Mouse (Mus musculus): ENCODE measurements around the gene Lrfn3.

The Lrfn3 gene

DNA sequence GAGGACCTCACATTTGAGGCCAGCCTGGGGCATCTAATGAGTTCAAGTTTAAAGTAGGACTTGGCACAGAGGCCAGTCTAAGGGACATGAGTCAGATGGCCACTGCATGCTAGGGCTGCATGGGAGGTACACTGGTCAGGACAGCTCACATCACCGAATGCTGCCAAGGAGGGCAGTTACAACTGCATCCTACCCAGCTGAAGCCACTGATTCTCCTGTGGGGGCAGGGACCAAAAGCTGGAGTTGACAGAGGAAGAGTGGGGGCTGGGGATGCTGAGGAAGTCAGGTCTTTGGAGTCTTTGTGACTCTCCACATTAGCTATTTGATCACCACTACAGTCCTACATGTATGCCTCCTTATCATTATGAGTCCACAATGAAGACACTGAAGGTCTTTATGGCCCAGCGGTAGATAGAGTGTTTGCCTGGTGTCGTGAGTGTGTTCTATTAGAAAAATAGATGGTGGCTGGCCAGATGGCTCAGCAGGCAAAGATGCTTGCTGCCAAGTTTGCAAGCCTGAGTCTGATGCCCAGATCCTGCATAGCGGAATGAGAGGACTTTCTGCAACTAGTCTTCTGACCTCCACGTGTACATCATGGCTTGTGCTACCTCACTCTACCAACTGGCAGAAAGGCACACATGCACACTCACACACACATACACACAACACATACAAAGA lies 23.0 kb downstream of the Lrfn3 start:
- no peak for DNase-seq

DNA sequence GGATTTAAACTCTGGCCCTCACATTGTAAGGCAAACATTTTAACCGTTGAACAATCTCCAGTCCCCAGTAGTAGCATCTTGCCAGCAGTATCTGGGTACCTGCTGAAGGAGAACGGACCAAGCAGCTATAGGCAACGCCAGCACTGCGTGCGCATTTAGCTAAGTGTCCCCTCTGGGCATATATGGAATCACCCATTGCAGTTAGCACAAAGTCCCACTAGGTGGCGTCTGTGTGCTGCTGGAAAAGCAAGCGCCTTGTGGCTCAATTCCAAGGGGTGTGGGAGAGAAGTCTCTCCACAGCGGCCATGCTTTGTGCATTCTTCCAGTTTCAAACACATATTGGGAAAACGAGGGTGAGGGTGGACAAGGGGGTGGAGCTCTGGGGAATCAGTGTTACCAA lies 26.2 kb downstream of the Lrfn3 start:
- peak in 1 of 2 experiments; percentile 56 for DNase-seq

DNA sequence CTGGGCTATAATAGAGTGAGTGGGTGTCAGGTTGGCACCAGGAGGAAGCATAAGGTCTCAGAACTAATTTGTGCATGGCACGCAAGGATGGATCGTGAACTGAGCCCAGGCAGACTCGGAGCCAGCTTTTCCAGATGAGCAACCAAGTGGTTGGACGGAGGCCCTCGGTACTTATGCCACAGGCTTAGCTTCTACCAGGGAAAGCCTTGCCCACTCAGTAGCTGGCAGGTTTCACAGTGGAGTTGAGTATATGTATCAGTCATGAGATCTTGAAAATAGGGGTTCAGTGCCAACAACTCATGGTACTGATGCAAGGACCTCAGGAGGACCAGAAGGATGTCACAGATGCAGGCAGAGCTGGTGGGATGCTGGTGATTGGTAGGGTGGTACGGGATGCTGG lies 26.9 kb downstream of the Lrfn3 start:
- DNase-seq, result no peak

DNA sequence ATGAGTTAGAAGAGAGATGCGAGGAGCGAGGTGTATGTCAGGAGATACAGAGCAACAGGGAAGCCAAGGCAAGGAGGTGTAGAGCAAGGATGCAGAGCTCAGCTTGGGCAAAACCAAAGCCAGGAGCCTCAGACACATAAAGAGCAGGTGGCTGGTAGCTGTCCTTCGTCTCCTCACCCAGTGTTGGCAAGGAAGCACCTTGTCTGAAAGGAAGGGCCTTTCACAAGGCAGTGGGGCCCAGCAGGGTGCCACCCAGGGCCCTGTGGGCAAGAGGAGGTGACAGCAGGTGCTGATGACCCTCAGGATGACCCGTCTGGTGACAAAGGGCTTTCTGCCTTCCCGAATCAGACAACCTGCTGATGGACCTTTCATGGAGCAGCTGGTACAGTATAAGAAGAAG lies 28.0 kb downstream of the Lrfn3 start:
- no peak for DNase-seq

DNA sequence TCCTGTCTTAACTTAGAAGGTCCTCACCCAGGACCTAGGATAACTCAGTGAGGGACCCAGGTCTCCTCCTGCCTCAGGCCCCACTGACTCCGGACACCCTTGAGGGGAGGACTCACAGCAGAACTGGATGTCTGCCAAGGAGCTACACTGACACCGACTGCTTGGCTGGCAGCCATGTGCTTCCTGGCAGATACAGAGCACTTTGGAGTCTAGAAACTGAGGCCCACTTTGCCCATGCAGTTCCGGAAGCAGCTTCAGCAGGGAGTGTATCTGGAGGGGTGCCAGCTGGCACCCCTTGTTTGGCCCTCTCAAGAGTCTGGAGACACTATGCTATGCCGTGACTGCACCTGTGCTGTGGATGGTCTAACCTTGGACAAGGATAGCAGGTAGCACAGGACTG lies 29.1 kb downstream of the Lrfn3 start:
- DNase-seq, result no peak

DNA sequence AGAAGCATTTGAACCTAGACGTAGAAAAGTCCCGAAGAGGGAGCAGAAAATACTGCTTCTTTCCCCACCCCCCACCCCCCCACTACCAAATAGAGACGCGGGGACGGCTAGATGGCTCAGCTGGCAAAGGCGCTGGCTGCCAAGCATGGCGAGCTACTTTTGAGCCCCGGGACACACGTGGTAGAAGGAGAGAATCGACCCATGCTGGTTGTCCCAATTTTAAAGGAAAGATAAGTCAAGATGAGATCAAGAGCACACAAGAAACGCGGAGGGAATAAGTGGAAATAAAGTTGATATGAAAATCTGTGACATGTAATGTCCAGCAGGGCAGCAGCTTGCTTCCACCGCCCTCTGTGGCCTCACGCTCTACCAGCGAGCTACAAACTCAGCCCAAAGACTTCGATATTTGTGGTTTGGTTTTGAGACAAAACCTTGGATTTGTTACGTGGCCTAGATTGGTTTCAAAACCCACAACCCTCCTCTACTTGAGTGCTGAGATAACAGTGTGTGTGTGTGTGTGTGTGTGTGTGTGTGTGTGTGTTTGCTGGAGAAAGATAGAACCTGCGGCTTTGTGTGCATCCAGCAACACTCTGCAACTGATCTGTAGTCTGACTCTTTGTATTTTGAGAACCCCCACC lies 29.8 kb downstream of the Lrfn3 start:
- DNase-seq, result no peak

DNA sequence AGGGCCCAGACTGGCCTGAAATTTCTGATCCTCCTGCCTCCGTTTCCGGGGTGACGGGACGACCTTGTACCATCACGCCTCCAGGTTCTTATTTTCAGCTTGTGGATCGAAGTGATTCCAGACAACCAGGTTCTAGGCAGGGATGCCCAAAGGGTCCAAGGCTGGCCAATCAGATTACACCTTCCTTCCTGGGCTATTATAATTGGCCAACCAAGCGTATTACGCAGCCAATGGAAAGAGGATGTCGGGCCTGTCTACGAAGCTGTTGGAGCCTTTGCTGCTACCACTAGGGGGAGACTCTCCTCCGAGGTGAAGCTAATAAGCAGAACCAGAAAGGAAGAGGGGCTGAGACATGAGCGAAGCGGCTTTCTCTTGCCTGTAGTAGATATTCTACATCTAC lies 30.7 kb downstream of the Lrfn3 start:
- peak; percentile 49 to 63 for DNase-seq

DNA sequence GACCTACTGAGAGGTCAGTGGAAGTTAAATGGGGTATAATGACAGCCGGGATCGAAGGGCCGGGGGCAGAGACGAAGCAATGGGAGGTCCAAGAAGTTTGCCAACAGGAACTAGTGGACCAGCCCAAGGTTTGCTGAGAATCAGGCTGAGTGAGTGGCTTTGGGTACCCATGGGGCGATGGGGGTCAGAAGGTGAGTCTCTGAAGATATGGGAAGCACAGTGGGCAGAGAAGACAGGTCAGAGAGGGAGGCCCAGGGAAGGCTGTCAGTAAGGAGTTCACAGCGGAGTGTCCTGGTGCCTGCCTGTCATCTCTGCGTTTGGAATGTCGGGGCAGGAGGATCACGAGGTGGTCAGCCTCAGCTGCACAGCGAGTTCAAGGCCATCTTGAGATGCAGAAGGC lies 34.2 kb downstream of the Lrfn3 start:
- no peak for DNase-seq

DNA sequence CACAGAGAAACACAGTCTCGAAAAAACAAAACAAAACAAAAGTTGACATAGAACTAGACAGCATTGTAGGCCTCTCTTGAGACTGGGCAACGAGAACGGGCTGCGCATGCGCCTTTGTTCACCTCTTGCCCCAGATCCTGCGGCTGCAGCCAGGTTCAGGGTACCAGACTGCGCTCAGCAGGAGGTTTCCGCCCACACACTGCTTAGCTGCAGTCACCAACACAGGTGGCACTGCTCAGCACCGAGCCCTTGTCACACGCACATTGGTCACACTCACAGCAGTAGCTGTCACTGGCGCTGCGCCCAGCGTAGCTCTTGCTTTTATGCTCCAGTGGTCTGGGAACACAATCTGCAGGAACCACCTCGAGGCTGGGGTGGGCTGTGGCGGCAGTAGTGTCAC lies 35.4 kb downstream of the Lrfn3 start:
- no peak for DNase-seq

DNA sequence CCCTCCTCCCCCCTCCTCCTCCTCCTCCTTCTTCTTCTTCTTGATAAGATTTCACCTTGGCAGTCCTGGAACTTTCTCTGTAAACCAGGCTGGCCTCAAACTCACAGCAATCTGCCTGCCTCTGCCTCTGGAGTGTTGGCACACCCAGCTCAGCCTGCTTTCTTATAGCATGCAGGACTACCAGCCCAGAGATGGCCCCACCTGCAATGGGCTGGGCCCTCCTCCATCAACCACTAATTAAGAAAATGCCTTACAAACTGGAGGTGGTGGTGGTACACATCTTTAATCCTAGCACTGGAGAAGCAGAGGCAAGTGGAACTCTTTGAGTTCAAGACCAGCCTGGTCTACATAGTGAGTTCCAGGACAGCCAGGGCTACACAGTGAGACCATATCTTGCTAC lies 36.1 kb downstream of the Lrfn3 start:
- no peak for DNase-seq

DNA sequence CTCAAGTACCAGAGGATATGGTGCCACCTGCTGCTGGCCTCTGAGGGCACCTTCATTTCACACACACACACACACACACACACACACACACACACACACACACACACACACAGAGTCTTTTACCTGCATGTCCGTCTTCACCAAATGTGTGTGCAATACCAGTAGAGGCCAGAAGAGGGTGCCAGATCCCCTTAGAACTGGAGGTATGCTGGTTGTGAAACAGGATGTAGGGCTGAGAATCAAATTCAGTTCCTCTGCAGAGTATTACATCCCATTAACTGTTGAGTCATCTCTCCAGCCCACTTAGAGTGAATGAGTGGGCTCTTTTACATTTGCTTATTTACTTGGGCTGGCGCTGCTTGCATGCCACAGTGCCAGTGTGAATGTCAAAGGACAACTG lies 37.2 kb downstream of the Lrfn3 start:
- peak in 1 of 2 experiments; percentile 62 for DNase-seq

DNA sequence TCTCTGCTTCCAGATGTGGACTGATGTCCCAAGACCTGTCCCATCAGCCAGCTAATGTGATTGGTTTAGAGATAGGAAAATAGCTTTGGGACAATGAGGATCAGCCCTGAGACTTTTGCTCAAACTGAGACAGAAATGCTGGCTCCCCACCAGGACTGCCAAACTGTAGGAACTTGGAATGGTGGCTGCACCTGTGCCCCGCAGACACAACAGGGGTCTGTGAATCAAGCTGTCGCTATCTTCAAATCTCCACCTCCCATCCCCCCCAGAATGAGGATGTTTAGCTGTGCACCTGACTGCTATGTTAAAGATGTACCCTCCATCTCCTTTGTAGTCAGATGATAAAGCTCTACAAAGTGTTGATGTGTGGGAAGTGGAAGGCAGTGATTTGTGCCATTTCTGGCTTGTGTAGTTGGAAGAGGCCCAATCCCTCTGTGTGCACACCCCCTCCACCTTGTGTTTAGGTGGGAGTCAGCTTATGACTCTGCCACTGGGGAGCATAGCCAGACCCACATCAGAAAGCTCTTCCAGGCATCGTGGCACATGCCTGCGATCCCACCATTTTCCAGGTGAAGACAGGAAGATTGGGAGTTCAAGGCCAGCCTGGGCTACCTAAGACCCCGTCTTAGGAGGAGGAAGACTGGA lies 38.1 kb downstream of the Lrfn3 start:
- DNase-seq, result no peak

DNA sequence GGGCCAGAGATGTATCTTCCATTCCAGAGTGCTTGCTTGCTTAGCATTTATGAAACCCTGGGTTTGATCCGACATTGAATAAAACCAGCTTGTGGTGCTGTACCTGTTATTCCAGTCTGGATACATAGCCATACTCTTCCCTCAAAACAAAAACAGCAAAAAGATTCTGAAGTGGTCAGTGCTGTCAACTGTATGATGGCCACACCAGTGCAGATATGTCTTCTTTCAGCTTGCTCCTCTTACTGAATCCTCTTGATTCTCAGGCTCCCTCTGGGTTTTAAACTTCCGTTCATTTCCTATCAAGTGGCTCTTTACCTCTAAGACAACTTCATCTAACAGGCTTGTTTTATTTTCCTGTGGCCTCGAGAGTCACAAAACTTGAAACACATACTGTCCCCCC lies 38.8 kb downstream of the Lrfn3 start, which contains the start of gene Sdhaf1:
Sdhaf1 (minus strand) TSS at position 101 of the 400 bp plus-strand sequence.
- DNase-seq, result no peak

DNA sequence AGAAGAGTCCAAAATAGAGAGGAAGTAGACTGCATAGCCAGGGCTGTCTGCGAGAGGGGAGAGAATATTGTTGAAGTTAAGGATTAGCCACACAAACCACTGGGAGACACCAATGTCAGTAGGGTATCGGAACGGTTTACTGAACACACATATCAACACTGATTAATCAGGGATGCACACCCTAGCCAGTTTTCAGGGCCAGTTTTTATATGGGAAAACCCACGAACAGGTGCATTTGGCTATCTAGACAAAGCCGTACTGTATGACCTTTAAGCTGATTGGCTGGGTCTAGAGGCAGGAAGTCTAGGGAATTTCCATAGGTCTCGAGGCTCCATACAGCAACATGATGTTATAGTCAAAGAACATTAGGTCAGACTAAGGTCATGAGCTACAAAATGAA lies 39.7 kb downstream of the Lrfn3 start:
- DNase-seq, result no peak

DNA sequence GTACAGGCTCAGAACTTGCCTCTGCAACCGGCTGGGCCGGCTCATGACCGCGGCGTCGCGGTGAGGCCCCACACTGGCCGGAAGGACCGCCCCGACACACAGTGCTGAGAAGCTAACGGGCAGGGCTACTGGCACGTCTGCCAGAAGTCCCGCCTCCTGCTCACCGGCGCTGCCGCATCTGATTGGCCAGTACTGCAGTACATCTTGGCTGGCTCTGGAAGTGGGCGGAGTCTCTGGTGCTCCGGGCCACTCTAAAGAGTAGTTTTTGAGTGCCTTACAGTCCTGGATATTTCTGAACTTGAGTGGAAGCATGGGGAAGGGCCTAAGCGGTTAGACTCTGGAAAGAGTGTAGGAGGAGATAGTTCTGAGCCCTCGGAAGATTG lies 40.3 kb downstream of the Lrfn3 start:
- peak; percentile 92 to 95 for DNase-seq

DNA sequence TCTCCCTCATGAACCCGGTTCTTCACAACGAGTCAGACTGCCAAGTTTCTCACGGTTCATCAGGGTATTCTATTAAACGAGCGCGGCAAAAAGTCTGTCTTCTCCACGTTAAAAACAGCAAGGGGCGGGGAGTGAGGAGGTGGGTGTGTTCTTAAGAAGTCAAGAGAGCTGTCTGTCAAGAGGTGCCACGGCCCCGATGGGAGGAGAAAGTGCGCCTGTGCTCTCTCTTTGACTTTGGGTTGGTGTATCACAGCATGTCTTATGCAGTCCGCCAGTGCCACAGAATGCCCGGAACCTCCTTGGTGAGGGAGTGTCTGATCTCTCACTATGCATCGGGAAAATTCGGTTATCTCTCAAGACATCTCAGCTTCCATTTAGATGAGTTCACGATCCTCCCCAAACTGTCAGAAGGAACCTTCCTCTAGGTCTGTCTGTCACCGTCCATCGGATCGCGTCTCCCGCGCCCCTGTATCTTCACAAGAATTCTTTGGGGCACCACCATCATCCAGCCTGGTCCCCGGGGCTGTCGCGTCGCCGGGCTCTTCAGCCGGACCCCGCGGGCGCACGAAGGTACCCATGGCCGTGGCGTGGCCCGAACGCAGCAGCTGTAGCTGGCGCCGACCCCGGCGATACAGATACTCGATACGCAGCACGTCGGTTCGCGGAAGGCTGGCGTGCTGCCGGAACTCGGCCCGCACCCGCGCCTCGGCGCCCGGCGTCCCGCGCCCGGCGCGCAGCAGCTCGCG lies 40.9 kb downstream of the Lrfn3 start, which contains the start of gene E130208F15Rik:
E130208F15Rik (plus strand) TSS at position 202 of the 746 bp plus-strand sequence.
- DNase-seq, result peak; percentile 58 to 63

DNA sequence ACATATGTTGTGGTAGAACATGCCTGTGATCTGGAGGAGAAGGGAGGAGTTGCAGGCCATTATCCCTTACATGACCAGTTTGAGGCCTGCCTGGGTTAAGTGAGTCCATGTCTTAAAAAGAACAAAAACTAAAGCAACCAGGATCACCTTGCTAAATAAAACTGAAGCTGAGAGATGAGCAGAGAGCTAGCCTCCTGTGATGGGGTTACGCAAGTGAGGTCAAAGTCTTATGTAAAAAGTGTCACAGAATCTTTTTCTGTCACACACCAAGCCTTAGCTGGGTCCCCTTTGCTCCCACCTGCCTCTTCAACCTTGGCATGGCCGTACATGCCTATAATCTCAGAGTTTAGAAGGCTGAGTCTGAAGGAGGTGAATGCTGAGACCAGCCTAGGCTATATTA lies 41.6 kb downstream of the Lrfn3 start:
- DNase-seq, result no peak

DNA sequence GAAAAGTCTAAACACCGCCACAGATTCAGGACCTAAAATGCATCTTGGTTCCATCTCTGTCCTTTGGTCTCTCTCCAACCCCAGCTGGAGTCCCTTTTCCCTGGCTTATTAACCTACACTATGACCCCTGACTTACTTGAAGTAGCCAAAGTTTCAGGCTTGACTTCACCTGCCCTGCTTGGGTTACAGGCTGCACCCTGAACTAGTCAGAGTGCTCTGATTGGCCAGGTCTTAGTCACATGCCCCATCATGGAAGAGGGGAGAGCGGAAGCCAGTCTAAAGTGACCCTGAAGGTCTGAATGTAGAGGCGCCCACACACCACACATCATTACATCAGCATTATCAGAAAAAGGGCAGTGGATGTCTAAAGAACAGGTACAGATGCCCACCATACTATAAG lies 44.4 kb downstream of the Lrfn3 start:
- DNase-seq, result no peak

DNA sequence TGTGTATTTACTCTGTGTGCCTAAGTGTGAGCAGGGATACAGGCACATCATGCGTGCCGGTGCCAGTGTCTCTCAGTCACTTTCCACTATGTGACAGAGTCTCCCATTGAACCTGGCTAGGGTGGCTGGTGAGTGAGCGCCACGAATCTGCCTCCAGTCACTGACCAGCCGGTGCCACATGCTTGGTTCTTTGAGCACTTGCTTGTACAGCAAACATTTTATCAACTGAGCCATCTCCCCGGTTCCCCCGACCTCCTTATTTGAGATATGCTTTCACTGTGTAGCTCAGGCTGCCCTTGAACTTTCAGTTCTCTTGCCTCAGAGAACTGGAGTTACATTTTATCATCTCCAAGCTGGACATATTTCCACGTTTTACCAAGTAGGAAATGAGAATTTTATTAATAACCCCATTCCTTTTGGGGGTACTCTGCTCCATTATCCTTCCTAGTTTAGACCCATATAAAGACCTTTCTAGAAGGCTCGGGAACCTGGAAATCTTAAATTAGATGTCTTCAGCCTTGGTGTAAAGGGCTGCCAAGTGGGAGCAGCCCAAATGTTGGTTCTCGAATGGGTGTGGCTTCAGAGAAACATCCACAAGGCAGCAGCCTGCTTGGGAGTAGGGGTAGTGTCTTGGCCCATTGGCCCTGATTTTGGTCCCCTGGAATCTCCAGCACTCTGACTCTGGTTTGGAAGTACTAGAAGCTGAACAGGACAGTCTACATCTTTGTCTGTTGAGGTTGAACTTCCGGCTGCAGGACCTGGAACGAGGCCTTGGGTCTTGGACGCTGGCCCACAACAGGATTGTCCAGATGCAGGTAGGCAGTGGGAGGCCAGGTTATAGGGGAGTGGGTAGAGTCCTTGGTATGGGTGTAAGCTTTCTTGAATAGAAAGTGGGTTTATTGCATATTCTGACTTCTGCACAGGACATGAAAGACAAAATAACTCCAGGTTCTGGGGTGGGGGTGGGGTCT lies 46.7 kb downstream of the Lrfn3 start:
- DNase-seq, result no peak

DNA sequence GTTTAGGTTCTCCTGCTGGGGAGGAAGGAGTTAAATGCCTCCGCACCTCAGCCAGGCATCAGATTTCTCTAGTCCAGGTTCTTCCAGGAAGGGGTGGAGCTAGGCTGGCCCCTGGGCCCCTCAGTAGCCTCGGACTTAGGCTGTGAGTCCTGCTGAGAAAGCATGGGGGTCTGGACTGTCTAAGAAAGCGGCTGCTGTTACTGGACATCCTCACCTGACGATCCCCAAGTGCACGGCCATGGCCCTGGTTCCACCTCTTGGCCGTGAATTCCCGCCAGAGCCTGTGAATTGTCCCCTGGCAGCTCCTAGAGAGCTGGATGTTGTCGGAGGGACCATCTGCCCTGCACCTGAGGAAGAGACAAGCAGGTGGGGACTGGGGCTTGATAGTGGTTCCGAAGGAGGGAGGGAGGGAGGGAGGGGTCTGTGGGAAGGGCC lies 47.8 kb downstream of the Lrfn3 start, which contains the start of gene Syne4:
Syne4 (plus strand) TSS at position 87 of the 435 bp plus-strand sequence.
- DNase-seq, result no peak

DNA sequence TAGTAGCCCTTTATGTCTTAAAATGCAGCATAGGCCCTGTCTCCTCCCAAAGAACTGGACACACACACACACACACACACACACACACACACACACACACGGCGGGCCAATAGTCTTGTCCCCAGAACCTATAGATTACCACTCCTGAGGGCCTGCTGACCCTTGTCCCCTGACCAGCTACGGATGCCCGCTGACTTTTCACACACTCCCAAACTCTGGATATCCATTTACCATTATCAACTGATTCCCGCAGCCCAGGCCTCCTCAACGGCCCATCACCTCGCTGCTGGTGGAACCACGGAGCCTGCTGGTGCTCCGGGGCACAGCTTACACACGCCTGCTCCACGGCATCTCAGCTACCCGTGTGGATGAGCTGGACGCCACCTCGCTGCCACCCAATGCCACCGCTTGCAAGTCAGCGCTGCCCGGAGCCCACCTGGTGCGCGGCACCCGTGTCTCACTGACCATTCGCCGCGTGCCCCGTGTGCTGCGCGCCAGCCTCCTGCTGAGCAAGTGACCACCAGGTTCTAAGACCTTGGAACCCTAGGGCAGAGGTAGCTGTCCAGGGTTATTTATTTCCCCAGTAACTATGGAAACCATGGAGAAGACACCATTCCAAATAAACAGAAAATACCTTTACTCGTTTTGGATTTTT lies 48.8 kb downstream of the Lrfn3 start:
- DNase-seq, result no peak

DNA sequence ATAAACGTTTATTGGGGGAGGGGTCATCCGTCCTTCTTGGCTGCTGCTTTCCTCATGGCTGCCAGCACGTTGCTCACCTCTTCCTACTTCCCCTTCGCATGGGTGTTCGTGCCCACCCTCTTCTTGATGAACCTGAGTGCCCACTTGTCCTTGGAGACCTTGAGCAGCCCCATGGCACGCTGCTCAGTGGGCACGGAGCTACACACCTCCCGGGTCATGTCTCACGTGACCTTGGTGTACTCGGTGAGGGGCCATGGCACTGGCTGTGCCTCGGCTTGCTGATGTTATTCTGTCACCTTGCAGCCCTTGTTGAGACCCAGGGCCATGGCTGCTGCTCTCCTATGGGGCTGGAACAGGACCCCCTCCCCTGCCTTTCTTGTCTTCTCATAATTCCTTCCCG lies 52.4 kb downstream of the Lrfn3 start:
- no peak for DNase-seq
